Mouse (Mus musculus): Measurements from ENCODE around the gene Nedd9. TPM values are rescaled to one million over a fixed set of nuclear protein-coding genes. Genes with fewer than 3 reads are reported as not detected.

The Nedd9 gene
- polyA plus RNA-seq, 1 experiment: 60.8 TPM

DNA sequence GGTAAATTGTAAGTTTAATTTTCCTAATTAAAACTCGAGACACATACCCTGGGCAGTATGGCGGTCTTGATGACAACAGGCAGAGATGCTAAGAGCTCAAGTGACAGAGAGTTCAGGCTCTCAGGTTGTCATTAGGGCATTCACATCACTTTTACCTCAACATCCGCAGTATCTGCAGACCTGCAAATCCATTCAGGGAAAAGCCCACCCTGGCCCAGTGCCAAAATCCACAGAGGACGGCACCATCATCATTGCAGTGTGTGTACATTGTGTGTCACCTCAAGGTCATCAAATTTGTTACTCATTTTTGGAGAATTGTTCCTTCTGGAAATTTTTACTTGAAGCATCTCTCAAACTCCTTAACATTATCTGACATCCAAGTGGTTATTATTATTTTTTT lies 102.3 kb downstream of the Nedd9 start:
- no peak overlapping the region for H3K4me3 ChIP-seq (replicated peaks; ENCODE audit: extremely low read depth, low read depth, low read length)
- DNase-seq: no peak
- H3K4me1 ChIP-seq (ENCODE audit: control insufficient read depth, insufficient read depth, low read length): peaks cover 3% of the 10 kb centered on the region; the same call in 1 of the 2 replicates
- WGBS: 77% methylated on average over 4 of the region's 4 CpGs
- no peak for TF ChIP-seq POLR2A (IDR thresholded peaks at IDR 0.05; ENCODE audit: borderline replicate concordance, extremely low read depth, low read depth, low read length)
- TF ChIP-seq CTCF (IDR thresholded peaks at IDR 0.05; ENCODE audit: insufficient read depth, low read length): no peak

DNA sequence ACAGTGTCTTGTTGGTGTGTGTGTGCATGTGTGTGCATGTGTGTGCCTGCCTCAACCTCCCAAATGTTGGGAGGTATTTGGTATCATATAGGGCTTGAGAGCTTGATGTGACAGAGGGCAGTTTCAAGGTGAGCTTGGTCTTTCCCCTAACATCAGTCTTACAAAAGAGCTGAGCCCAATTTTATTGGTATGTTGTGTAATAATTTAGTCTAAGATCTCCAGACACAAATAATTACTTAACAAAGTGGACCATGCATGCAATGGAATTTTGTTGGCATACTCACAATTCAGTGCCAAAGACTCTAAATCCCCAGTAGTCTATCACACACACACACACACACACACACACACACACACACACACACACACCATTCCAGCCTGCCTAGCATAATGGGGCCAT lies 104.5 kb downstream of the Nedd9 start:
- Histone ChIP-seq H3K4me1 (ENCODE audit: control insufficient read depth, insufficient read depth, low read length) (peaks cover 3% of the 10 kb centered on the region; the same call in 1 of the 2 replicates), H3K4me3 (replicated peaks; ENCODE audit: extremely low read depth, low read depth, low read length) (no peak overlapping the region)
- TF ChIP-seq CTCF (IDR thresholded peaks at IDR 0.05; ENCODE audit: insufficient read depth, low read length) (no peak), POLR2A (IDR thresholded peaks at IDR 0.05; ENCODE audit: borderline replicate concordance, extremely low read depth, low read depth, low read length) (no peak)
- DNase-seq: no peak

DNA sequence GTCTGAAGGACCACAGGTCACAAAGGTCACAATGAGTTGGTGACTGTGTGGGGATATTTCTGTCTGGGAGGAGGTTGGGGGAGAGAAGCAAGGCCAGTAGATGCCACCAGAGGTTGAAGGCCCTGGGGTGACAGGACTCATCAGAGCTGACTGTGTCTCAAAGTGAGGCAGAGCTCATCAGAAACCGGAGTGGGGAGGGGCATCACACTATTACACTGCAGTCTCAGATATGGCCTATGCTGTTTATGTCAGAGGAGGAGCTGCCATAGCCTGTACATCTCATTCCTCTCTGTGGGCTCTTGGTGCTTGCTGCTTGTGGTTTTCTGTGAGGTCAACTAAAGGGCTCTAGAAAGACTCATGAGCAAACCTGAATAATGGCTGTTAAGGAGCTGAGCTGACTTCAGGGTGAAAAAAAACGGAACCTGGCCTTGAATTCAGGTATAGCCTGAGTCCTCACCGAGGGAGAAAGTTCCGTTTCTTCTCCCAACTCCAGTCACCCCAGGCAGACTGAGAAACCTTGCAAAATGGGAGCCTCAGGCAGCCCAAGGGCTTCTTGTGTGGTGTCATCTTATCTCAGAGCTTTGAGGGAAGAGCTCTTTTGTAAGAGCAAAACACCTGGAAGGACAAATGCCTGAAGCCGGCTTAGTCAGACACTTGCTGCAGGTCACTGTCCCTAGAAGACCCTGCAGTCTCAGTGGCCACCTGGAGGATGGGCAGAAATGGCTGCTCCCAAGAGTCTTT lies 105.2 kb downstream of the Nedd9 start:
- no peak for DNase-seq
- 79% methylated on average over 5 of the region's 5 CpGs for WGBS
- H3K4me1 ChIP-seq (ENCODE audit: control insufficient read depth, insufficient read depth, low read length): peaks cover 3% of the 10 kb centered on the region; the same call in 1 of the 2 replicates
- no peak overlapping the region for H3K4me3 ChIP-seq (replicated peaks; ENCODE audit: extremely low read depth, low read depth, low read length)
- TF ChIP-seq POLR2A (IDR thresholded peaks at IDR 0.05; ENCODE audit: borderline replicate concordance, extremely low read depth, low read depth, low read length) (no peak), CTCF (IDR thresholded peaks at IDR 0.05; ENCODE audit: insufficient read depth, low read length) (no peak)

DNA sequence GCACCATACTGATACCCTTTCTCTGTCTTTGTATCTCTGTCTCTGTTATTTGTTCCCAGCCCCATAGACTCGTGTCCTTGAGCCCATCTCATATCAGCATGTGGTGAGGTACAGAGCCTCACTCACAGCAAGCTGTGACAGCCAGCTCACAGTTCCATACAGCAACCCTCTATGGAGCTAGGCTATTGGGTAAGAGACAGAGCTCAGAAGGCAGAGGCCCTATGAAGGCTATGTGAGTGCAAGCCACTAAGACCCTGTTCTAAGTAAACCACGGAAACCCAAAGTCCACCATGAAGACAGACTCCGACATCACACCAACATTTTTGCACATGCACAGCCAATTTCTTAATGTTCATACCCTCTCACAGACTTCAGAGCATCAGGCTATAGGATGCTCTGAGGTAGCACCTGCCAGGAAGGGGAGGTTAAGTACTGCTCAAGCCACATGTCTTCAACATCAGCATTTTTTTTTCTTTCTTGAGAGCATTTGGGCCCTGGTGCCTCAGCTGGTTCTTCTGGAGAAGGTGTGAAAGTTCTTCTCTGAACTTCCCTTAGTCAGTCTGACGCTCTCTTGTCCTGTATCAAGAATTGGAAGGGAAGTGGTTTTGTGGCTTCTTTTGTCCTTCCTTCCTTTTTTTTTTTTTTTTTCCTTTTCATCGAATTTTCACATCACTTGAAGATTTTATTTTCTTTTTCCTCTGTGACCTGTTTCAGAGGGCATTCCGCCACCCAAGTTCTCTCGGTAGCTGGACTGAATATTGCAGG lies 105.9 kb downstream of the Nedd9 start:
- TF ChIP-seq POLR2A (IDR thresholded peaks at IDR 0.05; ENCODE audit: borderline replicate concordance, extremely low read depth, low read depth, low read length) (no peak), CTCF (IDR thresholded peaks at IDR 0.05; ENCODE audit: insufficient read depth, low read length) (no peak)
- Histone ChIP-seq H3K4me1 (ENCODE audit: control insufficient read depth, insufficient read depth, low read length) (no peaks in the 10 kb centered on the region; the same call in 1 of the 2 replicates), H3K4me3 (replicated peaks; ENCODE audit: extremely low read depth, low read depth, low read length) (no peak overlapping the region)
- WGBS: 74% methylated on average over 7 of the region's 7 CpGs
- no peak for DNase-seq

DNA sequence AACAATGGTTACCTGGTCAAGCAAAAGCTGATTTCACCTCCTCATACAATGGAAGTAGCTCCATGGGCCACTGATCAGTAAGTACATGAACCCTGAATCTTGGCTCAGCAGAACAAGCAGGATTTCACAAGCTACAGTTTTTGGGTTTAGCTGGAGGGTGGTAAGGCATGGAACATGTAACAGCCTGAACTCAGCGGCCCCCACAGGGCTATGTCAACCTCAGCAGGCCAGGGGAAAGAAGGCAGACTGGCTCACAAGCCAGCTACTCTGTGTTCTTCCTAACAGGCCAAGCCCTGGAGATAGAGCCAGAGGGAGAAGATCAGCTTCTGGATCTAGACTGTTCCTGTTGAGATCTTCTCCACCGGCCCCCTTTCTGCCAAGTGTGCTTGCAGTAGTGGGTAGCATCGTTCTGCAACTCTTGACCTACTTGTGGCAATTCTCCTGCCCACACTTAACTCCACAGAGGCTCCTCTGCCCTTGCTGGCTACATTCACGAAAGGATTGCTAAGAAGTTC lies 107.2 kb downstream of the Nedd9 start:
- DNase-seq: no peak
- no peak overlapping the region for H3K4me3 ChIP-seq (replicated peaks; ENCODE audit: extremely low read depth, low read depth, low read length)
- TF ChIP-seq POLR2A (IDR thresholded peaks at IDR 0.05; ENCODE audit: borderline replicate concordance, extremely low read depth, low read depth, low read length): no peak
- TF ChIP-seq CTCF (IDR thresholded peaks at IDR 0.05; ENCODE audit: insufficient read depth, low read length): no peak
- WGBS: 76% methylated on average over 4 of the region's 4 CpGs
- no peaks in the 10 kb centered on the region; the same call in 1 of the 2 replicates for H3K4me1 ChIP-seq (ENCODE audit: control insufficient read depth, insufficient read depth, low read length)

DNA sequence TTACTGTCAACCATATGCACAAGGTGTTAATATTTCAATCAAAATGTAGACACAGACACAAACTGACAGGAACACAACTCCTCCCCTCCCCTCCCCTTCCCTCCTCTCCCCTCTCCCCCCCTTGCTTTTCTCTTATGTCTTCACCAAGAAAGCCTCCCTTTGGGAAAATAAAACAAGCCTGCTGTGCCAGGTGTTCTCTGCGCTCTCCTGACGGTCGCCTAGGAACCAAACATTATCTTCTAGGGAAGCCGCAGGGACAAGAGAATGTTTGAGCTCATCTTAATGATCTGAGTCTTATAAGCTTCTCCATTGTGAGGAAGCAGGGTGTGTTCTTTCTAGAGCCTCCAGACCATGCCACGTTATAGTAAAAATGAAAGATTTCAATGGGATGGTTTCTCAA lies 108.7 kb downstream of the Nedd9 start:
- Histone ChIP-seq H3K4me1 (ENCODE audit: control insufficient read depth, insufficient read depth, low read length) (no peaks in the 10 kb centered on the region; the same call in 1 of the 2 replicates), H3K4me3 (replicated peaks; ENCODE audit: extremely low read depth, low read depth, low read length) (no peak overlapping the region)
- no peak for TF ChIP-seq POLR2A (IDR thresholded peaks at IDR 0.05; ENCODE audit: borderline replicate concordance, extremely low read depth, low read depth, low read length)
- no peak for TF ChIP-seq CTCF (IDR thresholded peaks at IDR 0.05; ENCODE audit: insufficient read depth, low read length)
- no peak for DNase-seq
- 86% methylated on average over 5 of the region's 5 CpGs for WGBS

DNA sequence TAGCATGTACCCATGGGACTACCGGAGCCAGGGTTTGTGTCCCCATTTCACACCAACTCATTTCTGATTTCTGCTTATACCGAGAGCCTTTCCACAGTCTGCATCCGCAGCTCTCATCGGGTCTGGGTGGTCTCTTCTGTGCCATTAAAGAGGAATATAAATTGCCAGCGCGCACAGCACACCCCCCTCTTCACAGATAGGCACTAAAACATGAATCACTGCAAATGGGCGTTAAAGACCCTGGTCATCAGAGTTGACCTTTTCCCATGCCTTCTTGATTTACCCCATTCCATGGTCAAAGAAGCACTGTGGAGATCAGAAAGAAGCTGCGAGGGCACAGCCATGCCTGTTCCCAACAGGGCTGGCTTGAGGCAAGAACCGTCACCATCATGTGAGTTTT lies 109.3 kb downstream of the Nedd9 start:
- no peak for DNase-seq
- no peak overlapping the region for H3K4me3 ChIP-seq (replicated peaks; ENCODE audit: extremely low read depth, low read depth, low read length)
- H3K4me1 ChIP-seq (ENCODE audit: control insufficient read depth, insufficient read depth, low read length): no peaks in the 10 kb centered on the region; the same call in 1 of the 2 replicates
- 96% methylated on average over 9 of the region's 9 CpGs for WGBS
- TF ChIP-seq CTCF (IDR thresholded peaks at IDR 0.05; ENCODE audit: insufficient read depth, low read length) (no peak), POLR2A (IDR thresholded peaks at IDR 0.05; ENCODE audit: borderline replicate concordance, extremely low read depth, low read depth, low read length) (no peak)

DNA sequence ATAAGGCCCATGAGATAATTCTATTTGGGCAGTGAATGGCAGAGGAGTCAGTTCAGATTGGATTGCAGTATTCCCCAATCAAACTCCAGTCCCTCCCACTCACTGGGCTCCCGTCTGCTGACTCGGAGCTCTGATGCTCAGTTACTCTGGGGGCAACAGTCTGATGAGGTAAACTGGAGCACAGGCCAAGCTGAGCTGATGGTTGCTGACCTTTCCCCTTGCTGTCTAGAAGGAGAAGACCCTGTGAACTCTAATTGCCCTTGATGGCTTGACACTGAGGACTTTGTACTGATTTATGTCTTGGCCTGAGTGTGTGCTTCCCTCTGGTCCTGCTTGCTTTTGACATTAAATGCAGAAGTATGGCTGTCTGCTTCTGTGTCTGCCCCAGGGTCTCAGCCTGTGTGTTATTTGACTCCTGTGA lies 110.1 kb downstream of the Nedd9 start:
- no peak overlapping the region for H3K4me3 ChIP-seq (replicated peaks; ENCODE audit: extremely low read depth, low read depth, low read length)
- TF ChIP-seq POLR2A (IDR thresholded peaks at IDR 0.05; ENCODE audit: borderline replicate concordance, extremely low read depth, low read depth, low read length) (no peak), CTCF (IDR thresholded peaks at IDR 0.05; ENCODE audit: insufficient read depth, low read length) (no peak)
- WGBS: 85% methylated on average over 2 of the region's 2 CpGs
- no peaks in the 10 kb centered on the region; the same call in 1 of the 2 replicates for H3K4me1 ChIP-seq (ENCODE audit: control insufficient read depth, insufficient read depth, low read length)
- no peak for DNase-seq

DNA sequence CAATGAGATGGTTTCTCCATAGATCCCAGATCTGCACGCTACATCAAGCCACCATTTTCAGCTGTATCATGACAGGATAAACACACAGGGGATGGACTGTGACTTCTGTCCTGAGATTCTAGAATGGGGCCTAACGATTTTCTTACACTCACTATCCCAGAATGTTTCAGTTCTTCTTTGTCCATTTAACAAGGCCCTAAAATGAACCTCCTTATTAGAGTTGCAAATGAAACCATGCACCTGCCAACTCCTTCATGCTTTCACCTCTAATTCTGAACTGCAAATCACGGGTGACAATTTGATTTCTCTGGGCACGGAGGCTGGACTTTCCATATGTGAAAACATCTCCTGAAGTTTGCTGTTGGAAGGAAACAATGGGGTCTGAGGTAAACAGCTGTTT lies 111.1 kb downstream of the Nedd9 start:
- Histone ChIP-seq H3K4me1 (ENCODE audit: control insufficient read depth, insufficient read depth, low read length) (peaks cover 2% of the 10 kb centered on the region; the same call in 1 of the 2 replicates), H3K4me3 (replicated peaks; ENCODE audit: extremely low read depth, low read depth, low read length) (no peak overlapping the region)
- no peak for DNase-seq
- no peak for TF ChIP-seq POLR2A (IDR thresholded peaks at IDR 0.05; ENCODE audit: borderline replicate concordance, extremely low read depth, low read depth, low read length)
- no peak for TF ChIP-seq CTCF (IDR thresholded peaks at IDR 0.05; ENCODE audit: insufficient read depth, low read length)
- 85% methylated on average over 4 of the region's 4 CpGs for WGBS

Data from lung, adult 2 months (tissue).